Mouse (Mus musculus) frontal cortex, postnatal 10 days (tissue): Measurements from ENCODE around the gene Jag1.

Experiments
- DNase-seq, 2 experiments: peaks; one replicate each; pipeline ENCODE4 v3.0.0; 2022; ENCODE audit warnings: low spot score in 2 of 2, mixed read lengths in 1 of 2

Jag1 gene

DNA sequence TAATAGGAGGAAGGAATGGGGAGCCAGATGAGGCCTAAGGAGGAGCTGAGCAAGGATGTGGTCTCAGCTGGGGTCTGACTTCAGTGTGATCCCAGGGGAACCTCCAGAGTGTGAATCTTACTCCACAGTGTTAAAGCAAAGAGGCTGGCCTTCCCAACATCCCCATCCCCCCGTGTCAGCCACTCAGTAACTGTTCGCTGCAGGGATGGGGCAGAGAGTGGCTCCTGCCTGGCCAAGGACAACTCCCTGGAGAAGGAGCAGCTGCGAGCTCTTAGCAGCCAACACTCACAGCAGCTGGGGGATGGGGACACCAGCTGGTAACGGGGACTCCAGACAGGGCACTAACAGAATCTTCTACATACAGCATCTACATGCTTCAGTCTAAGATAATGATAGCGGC lies 15.4 kb downstream of the Jag1 start:
- DNase-seq: no peak

DNA sequence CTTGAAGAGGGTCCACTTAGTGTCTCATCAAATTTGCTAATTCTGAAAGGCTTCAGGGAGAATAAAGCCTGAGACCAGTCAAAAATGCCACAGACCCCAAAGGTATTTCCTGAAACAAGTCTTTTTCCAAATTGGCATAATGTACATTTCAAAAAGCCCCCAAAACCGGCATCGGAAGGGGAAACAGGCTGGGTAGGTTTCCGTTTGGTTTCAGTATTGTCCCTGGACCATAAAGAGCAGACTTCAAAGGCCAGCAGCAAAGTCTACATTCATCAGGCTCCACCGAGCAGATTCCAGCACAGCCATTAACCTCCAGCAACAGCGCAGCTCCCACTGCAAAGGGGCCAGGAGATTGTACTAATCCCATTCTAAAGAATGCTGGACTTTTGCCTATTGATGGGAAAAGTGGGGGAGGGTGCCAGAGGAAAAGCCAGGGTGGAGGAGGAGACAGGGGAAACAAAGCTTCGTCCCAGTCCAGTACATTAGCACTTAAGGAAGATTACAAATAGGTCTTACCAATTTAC lies 17.2 kb downstream of the Jag1 start:
- DNase-seq: no peak

DNA sequence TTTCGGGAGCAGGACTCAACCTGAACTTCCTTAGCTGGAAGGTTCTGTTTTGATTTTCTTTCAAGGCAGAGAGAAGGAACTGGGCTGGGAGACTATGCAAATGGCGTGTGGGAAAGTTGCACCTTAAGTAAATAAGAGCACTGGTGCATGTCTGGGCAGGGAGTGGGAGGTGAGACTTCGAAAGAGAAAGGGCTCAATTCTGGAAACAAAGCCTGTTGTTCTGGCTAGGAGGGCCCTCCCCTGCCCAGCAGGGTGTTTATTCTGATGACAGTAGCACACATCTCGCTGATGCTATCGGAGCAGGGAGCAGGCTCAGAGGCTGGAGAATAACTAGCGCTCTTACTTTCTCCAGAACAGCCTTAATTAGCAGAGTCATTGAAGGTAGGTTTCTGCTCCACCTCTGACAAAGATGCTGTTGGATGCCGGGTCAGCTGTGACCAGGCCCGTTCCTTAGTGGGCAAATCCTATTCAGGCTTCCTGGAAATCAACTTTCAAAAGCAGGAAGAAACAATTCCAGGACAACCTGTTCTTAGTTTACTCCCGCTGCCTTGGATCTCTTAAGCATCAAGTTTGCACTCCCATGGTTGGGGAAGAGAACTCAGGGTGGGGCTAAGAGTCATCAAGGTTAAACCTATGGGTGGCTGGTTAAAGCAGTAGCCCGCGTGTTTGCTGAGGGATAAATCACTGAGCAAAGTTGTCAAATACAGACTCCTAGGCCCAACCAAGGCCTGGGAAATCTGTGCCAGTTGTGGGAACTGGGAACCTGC lies 18.0 kb downstream of the Jag1 start:
- DNase-seq: no peak

DNA sequence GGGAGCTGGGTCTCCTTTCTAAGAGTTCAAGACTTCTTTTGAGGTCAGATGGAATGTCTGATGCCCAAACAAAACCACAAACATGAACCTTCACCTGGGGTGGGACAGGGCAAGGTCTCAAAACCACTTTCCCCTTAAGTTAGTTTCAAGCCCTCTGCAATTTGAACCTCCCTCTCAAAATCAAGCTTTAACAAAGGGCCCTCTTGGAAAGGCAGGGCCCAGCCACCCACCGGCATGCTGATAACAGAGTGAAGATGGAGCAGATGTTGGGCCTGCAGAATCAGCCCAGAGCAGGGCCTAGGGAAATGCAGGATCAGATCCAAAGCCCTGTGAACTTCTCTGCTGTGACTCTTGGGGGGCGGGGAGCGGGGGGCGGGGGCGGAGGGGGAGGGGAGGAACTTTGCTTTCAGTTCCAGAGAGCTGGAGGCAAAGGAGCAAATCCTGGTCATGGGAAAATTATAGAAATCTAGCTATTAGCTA lies 19.4 kb downstream of the Jag1 start:
- no peak for DNase-seq

DNA sequence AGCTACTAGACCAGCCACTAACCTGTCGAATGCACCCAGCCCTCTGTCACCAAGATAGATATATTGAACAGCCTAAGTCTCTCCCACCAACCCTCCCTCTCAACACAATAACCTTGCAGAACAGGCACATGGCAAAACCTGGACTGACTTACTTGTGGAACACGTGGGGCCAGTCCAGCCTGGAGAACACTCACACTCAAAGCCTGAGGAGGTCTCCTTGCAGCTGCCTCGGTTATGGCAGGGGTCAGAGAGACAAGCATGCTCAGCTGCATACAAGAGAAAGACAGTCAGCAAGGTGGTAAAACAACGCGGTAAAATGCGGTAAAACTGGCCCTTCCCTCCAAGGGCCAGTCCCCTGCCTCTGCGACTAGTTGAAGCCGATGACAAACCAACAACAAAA lies 22.1 kb downstream of the Jag1 start:
- no peak for DNase-seq

DNA sequence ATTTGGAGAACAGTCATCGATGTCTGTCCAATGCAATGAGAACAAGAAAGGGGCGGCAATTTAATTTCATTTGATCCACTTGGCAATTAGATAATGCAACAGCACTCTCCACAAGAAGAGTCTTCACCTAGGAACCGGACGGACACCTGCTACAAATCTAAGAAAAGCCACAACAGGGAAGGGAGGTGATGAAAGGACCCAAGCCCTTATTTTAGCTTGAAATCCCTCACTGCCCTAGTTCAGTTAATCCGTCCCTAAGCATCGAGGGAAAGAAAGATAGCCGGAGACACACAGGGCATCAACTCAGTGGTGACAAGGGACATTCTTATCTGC lies 23.2 kb downstream of the Jag1 start:
- DNase-seq: no peak

DNA sequence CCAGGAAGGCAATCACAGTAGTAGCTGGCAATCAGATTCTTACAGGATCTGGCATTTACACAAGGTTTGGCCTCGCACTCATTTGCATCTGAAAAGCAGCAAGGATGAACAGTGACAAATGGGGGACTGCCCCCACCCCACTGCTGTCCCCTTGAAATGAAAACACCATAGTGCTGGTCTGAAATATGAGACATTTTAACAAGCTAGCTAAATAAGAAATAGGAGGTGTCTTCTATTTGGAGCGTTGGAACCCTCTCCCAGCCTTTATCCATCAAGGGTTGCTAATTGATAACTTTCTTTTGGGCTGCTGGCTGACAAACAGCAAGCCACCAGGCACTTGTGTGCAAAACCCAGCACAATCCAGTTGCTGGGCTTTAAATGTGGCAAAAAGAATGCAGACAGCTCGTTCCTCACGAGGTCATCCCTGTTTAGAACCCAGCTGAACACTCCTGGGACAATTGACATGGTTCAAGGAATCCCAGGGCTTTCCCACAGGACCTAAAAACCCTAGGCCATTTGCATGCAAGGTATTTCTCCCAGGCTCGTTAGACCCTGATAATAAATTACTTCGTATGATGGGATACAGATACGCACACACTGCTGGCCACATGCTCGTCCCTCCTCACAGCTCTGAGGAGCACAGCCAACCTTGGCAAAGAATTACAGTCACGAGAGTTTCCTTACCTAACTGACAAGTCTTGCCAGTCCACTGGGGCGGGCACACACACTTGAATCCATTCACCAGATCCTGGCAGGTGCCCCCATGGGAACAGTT lies 23.7 kb downstream of the Jag1 start:
- DNase-seq: no peak

DNA sequence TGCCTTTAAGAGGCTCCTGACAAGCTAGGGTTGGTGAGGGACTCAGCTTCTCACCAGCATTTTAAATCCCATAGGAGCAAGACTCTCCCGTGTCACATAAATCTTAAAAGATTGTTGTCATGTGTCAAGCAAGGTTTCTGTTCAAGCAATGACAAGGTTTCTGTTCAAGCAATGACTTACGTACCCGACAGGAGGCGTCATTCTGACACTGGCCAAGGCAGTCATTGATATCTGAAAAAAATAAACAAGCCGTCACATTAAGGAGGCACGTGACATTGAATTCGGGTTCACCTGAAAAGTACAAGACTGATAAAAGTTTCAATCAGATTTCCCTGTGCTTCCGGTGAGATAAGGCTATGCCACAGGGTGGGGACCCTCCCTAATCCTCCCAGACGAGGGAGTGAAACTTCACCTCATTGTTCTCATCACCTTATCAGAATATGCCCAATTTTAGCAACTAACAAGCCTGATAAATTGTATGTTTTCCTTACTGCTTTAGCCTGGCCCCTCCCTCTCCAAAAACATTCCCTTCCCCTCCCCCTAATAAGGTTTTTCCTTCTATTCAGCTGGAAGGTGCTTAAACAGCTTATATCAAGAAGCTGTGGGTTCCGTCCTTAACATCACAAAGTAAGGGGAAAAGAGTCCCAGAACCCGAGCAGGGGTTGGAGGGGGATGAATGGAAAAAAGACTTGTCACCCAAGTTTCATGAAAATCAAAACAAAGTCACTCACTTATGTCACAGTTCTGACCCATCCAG lies 24.5 kb downstream of the Jag1 start:
- no peak for DNase-seq

DNA sequence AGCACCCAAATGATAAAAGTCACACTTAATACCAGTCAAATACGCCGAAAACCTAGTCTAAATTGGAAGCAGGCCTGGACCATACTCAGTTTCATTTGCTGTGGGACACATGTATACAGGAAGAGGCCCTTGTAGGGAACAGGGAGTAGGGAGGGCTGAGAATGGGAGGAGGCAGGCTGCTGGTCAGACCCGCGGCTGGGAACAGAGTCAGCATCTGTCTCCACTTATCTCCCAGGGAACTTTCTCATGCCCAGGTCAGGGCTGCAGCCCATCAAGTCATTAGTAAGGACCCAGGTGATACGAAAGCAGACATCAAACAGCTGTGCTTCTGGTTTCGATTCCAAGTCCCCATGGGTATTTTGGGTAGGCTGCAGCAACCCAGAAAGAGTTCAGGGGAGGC lies 28.7 kb downstream of the Jag1 start:
- no peak for DNase-seq

DNA sequence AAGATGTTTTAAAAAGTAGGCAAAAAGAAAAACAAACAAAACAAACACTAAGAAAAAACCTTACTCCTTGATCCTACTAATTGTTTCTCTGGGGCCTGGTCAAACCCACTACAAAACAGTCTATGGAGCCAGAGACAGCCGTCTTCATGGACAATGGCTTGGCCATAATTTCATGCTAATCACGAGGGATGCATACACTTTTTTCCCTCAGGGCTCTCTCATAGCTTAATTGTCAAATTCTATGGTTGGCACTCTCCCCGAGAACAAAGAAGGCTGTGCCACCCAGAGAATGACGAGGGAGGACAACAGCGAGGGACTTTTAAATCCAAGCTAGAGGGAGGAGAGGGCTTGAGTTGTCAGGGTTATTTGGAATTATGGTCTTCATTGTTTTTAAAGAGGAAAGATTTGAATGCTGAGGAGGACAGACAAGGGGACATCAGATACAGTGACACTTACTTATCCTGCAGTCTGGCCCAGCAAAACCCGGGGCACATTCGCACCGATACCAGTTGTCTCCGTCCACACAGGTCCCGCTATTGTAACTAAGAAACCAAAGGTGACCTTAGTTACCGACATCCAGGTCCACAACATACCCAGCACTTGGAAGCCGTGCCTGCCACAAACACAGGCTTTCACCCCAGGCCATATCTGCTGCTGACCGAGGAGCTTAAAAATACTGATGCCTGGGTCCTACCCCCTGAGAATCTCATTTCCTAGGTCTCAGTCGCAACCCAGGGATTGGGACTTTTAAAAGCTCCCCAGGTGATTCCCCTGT lies 29.6 kb downstream of the Jag1 start:
- no peak for DNase-seq

DNA sequence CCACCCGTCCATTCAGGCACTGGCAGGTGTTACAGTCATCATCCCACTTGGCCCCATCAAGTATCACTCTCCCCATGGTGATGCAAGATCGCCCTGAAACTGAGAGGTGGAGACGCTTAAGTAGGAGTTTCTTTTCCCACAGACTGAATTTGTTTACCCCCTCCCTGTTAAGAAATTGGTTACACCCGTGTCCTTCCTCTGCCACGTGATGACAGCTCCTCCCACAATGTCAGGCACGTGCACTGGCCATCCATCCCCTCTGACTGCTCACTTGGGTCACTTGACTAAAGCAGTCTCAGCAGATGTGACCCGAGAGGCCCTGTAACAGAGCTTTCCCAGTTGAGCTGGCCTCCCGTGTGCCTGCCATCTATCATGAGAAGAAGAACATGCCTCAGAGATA lies 31.2 kb downstream of the Jag1 start:
- no peak for DNase-seq

DNA sequence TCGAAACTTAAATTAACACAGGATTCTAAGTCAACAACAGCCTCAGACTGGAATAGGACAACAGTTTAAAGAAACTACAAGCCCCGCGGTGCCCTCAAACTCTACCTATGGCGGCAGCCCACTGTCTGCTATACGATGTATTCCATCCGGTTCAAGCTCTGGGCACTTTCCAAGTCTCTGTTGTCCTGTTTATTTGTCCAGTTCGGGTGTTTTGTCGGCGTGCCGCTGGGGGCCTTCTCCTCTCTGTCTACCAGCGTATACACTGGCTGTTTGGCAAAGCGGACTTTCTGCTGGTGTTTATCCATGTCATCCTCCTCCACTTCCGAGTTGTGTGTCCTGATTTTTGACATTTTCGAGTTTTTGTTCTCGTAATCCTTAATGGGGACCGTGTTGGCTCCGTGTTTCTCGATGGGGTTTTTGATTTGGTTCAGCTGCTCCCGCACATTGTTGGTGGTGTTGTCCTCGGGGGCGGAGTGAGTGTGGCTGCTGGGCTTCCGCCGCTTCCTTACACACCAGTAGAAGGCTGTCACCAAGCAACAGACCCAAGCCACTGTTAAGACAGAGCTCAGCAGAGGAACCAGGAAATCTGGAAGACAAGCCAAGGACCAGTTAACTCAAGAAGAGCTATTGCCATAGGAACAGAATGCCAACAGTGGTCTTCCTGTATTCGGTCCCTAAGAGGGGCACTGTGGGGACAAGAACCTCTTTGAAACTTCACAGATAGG lies 33.4 kb downstream of the Jag1 start:
- peak in 1 of 2 experiments; percentile 37 for DNase-seq

DNA sequence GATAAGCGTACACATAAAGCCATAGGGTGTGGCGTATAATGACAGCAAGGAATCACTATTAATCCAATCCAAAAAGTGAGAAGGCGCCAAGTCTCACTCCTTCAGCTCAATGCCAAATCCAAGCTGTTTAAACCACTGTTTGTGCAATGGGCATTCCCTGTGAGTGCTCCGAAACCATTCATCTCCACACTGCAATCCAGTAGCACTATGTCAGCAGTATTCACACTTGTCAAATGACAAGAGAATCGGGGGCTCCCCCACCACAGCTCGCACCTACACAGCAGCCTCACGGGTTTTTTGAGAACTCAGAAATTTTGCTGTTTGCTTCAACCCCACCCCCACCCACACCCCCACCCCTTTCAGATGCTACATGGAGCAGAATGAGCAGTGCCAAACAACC lies 35.4 kb downstream of the Jag1 start:
- DNase-seq: no peak

DNA sequence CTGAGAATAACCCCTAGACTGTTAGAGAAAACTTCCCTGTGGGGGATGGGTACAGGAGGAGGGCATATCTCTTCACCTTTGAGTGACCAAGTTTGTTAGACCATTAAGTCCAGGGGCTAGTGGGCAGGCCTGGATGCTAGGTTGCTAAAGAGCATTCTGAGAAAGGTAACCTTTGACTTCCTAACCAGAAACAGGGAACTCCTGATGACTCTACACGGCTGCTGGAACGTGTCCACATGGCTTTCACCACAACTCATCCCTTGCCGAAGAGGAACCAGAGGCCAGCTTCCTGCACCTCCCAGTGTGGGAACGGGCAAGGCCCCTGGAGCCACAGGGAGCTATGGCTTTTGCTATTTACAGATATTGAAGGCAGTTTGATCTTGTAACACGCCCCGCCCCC lies 36.0 kb downstream of the Jag1 start:
- no peak for DNase-seq

DNA sequence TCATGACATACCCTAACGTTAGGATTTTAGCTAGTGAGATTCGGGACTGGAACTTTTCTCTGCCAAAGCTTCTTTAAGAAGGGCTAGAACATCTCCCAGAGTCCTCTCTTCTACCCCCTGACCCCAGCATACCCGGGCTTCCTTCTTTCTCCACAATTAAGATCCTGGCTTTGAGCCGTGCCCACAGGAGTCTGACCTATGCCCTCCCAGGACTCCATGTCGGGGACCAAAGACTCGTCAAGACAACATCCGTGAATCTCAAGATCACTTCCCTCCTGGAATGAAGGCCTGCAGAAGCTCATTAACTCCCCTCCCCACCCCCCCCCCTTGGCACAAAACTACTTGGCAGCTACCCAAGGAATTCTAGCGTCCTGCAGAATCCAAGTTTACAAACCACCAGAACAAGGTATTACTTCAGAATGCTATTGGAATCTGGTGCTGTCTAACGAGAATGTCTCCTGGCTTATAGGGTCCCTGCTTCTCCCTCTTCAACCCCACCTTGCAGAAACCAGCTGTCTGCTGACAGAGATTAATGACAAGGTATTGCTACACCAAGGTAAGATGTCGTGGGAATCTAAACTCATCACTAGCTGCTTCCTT lies 36.6 kb downstream of the Jag1 start:
- DNase-seq: no peak

DNA sequence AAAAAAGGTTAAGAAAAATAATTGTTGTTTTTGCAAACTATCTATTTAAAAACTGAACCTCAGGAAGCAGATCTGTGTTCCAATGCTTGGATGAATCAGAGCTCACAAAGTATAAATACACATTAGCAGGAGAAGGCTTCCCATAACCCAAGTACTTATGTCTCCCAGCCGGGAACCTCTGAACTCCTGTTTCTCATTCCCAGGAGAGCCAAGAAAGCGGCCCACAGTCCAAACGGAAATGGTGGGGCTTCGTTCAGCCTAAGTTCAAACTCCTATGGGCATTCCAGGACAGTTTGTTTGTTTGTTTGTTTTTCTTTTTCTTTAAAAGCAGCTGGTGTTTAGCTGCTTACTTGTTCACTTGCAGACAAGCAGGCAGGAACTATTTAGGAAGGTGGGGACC lies 37.7 kb downstream of the Jag1 start:
- no peak for DNase-seq

DNA sequence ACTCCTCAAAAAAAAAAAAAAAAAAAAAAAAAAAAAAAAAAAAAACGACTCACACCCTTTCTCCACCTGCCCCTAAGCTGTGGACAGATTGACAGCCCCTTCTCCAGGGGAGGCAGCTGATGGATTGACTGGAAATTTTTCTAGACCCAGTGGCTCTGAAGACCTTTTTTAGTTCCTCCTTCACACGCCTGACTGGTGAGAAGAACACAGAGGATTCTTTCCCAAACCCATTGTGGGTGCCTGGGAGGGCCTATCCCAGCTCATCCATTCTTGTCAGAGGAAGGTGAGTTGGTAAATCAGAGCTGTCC lies 42.2 kb downstream of the Jag1 start:
- DNase-seq: no peak

DNA sequence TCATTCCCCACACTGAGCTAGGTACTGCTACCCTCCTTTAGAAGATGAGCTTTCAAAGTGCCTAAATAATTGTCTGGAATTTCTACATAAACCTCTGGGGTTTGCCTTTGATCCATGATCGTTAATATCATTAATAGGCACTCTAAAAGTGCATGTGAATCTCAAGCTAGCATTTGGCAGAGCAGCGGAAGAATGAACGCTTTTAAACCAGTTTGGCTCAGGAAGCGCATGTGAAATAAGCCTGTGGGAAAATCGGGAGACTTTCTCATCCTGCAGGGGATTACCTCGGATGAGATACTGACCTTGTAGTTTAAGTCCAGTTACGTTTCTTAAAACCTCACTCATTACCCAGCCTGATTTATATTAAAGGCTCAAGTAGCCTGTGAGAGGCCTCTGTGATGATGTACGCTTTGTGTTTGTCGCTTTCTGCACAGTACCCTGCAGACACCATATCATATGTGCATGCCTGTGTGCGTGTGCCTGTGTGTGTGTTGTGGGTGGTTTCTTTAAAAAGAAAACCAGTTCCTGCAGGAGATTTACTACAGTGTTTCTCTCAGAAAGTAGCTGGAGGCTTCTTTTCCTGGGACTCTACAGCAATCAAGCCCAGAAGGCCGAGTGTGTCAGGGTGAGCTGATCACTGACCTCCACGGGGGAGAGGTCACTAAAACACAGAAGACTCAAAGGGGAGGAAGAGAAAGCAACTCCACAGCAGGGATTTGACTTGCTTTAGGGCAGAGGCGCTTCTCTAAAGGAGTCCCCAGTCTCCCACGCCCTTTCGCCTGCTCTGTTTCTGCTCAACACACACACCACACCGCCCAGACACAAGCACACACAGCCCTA lies 42.8 kb downstream of the Jag1 start:
- DNase-seq: no peak

DNA sequence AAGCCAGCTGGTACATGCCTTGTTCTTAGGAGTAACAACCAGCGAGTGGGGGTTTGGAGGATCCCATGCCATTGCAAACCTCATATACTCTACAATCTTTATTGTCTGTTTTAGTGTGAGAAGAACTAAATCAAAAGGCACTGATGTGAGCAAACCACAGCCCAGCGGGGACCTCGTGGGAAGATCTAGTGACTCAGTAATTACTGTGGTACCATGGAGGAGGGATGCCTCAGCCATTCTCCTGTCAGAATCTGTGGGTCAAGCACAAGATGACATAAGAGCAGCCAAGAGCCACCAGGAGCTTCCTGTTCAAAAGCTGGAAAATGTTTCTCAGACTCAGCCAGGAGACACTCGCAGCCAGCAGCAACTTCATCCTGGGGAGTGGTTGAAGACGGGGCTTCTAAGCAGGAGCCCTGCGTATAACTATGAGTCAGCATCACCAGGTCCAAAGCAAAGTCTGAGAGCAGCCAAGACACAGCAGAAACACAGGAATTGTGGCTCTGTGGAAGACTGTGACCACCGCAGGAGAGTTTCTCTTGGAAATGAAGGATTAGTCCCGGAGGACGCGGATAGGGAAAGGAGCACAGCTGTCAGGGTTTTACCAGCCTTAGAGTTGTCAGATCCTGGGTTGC lies 48.8 kb downstream of the Jag1 start:
- DNase-seq: no peak
